Mouse (Mus musculus) urinary bladder, postnatal 36 days (tissue): ENCODE results near the gene Fasl.

Source experiments
- DNase-seq, 2 experiments: peaks; one replicate each; pipeline ENCODE4 v3.0.0; 2022; ENCODE audit warnings: low spot score in 2 of 2, mixed read lengths in 1 of 2

Fasl gene

DNA sequence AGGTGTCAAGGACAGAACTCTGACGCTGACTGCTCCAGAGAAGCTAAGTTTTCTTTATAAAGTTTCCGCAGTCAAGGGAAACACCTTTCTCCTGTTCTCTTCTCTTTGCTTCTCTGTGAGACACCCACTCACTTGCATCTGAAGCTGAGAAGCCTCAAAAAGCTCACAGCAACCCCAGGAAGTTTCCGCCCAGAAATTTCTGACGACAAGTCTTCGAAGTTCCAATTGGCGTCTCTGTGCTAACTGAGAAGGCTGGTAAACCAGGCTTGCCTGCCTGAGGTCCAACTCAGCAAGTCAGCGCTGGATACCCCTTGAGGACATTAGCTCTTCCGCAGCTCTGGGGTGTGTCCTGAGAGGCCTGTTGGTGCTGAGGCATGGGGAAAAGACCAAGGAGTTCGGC, at the start of gene Fasl:
Gene Fasl, minus strand, starts transcription at position 157 of the 400 bp plus-strand sequence.
- DNase-seq = no peak

DNA sequence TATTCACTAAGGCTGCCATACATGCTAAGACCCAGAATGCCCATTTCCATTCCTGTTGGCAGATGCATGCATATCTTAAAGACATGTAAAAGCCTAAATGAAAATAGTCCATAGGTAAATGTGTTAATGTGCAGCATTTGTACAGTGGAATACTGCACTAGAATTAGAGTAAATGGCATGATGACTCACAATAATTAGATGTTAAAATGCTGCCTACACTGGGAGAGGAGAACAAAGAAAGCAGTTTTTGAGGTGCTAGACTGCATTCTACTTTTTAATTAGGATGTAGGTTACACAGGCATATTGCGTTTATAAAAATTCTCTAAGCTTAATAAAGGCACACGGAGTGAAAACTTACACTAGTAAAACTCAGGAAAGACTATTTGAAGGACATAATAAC, 38.4 kb upstream of the Fasl start:
- no peak for DNase-seq

DNA sequence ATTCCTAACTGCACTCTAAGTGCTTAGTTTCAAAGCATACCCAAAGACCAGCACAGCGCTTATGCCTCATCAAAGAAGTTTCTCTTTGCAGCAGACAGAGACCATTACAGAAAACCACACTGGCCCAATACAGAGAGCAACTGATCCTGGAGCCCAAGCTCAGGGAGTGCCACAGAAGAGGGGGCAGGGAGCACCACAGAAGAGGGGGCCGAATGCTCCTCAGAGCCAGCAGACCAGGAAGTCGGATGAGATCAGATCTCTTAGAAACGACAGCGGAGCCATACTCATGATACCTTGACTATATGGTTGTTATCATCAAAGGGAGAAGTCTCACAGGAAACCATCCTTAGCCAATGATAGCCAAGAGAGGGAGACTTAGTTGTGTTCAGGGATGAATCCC, 21.1 kb upstream of the Fasl start:
- no peak for DNase-seq

DNA sequence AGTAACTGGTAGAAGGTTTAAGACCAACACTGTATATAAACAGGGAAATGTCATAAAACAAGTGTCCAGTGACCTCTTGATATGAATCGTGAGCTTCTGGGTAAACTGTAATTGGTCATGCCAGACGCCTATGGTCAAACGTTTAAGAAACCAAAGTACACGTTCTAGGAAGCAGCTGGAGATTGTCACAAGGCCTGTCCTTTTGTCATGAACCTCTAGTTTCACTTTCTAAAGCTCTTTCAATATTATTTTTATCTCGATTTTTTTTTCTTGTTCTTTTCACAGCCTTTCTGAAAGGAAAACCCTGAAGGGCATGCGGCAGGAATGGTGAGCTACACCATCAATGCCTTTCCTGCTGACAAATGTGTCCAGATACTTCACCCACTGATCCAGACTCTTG, 20.7 kb upstream of the Fasl start:
- no peak for DNase-seq

DNA sequence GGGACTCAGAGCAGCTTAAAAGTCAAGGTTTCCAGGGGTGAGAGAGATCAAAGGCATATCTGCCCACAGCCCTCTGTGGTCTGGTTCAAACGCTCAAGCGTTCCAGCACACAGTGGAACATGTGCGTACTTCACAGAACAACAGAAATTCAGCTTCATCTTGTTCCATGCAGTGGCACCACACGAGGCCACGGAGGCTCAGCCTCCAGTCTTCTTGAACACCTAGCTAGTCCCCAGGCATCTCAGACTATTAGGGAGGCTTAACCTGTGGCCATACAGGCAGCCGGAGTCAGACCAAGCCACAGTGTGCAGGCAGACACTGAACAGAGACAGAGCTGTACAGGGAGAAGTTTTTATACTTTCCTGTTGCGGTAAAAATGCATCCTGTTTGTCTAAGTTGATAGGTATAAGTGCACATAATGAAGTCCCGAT, 16.3 kb upstream of the Fasl start:
- no peak for DNase-seq

DNA sequence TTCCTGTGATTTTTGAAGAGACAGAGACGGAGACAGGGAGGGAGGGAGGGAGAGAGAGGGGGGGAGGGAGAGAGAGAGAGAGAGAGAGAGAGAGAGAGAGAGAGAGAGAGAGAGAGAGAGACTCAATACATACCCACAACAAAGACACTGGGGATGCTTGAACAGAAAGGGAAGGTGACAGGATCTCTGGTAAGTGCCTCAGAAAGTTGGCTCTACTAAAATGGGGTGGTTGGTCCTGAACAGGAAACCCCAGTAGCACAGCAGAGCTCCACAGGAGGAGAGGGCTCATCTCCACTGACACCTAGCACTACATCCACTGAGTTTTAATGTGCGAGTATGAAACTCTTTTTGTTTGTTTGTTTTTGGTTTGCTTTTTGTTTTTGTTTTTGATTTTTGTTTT, 13.0 kb upstream of the Fasl start:
- DNase-seq = no peak

DNA sequence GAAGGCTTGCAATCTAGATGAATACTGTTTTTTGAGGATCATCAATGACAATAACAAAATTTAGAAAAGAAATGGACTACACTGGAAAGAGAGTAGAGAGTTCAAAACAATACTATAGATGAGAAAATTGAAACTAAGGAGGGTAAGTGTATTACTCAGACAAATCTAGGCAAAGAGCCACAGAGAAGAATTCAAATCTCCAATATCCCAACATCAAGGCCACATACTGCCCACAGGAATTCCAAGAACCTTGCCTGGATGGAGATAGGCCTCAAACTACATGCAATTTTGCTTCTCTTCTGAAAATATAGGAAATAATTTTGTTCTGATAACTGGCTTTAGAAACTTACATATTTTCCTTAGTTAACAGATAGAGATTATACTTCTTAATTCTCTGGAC, 12.0 kb upstream of the Fasl start:
- no peak for DNase-seq

DNA sequence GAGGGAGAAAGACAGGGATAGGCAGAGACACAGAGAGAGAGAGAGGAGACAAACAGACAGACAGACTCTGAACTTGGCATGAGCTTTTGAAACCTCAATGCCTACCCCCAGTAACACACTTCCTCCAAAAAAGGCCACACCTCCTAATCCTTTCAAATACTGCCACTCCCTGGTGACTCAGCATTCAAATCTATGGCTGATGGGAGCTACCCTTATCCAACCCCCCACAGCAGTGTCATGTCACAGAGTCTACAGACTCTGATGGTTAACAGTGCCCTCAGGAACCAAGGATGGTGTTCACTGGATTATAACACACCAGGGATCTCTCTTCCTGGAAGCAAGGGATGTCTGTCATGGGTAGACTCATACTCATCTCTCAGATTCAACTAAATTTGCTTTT, 11.5 kb upstream of the Fasl start:
- DNase-seq = no peak

DNA sequence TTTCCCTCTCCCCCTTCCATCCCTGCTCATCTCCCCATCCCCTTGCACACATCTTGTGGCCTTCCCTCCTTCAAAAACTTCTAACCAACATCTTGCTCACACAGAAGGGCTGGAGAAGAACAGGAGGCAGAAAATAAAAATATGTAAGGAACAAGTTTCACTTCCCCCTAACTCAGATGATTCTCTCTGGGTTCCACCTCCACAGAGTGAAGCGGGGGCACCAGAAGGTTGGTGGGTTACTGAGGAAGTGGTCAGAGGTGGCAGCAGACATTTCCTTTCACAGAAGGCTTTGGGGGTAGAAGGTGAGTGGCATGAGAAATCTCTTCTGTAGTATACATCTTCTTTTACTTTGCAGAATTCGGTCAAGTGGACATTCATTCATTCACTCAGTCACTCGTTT, 10.6 kb upstream of the Fasl start:
- DNase-seq = no peak

DNA sequence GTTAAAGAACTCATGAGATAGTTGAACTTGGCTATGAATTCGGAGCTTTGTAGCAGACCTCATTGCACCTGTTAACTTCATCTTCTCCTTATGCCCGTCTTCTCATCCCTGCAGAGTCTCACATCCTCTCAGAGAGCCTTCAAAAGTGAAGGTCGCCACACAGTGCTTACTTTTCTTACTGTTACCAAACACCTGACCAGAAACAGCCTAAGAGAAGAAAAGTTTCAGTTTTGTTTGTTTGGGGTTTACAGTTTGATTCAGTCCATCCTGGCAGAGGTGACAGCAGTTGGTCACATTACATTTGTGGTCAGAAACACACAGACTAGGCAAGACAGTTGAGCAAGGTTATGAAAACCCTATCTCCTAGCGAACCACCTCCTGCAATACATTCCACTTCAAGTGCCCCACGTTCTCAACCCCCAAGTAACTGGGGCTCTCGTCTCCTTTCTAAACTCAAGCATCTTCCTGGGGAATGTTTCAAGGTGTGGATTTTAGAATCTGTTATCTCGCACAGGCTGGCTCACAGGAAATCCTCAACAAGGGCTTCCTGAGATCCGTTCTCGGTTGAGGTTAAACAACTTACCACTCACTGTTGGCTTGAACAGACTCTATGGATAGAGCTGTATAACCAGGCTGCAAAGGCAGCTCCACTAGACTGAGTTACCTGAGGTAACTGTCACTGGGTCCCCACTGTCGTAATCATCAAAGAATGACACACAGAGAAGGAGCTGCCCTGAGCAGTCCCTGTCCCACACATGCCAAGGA, 6.3 kb upstream of the Fasl start:
- no peak for DNase-seq

DNA sequence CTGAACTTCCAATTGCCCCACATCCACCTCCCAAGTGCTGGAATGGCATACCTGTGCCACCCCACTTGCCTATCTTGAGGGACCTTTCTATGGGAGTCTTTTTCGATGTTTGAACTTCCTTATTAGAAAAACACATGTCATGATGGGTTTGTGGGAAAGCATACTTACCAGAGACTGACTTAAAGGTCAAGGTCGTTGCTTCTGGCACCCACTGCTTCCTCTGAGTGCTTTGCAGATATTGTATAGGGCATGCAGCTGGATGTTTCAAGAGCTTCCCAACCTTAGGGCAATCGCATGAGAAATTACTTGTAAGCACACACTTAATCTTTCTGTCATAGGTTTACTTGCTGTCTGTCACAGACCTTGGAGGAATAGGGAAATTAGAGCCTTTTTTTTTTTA, 5.0 kb upstream of the Fasl start:
- DNase-seq = no peak

DNA sequence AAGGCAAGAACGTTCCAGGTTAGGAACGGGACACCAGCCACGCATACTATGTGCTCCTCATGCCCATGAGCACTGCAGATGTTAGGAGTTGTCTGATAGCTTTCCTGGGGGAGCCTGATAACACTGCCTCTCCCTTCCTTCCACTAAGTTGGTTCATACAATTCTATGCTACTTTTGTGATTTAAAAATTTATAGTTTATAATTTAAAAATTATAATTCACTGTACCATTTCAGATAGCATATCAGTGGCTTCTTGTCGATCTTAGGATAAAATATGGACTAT, 4.3 kb upstream of the Fasl start:
- no peak for DNase-seq

DNA sequence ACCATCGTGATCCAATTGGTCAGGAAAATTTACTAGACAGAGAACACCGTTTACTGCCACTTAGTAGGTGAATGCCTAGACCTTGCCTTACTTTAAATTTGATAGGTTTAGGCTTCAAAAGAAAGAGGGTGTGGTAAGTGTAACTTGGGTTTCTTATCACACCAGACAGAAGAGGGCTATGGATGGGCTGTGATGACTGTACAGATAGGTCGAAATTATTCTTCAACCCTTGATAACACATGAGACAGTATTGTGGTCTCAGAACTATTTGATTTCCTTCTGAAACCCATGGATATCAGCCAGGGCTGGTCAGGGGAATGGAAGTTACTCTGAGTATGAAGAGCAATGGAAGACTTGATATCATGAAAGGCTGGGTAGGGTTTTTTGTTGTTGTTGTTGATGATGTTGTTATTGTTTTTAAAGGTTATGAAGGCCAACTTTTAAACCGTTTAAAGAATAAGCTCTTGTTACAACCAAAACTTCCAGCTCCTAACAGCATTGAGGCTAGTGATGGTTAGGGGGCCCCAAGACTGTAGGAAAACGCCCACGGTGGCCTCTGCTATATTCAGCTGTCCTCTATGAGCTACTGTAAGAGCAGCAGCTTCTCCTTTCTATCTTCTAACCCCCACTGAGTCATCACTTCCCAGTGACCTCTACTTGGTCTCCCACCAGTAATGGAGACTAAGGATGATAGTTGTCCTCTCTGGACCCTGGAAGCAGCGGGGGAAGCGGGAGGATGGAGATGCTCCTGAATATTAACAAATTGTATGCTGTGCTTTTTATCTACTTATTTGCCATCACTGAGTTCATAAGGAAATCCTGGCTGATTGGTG, 3.8 kb upstream of the Fasl start:
- no peak for DNase-seq

DNA sequence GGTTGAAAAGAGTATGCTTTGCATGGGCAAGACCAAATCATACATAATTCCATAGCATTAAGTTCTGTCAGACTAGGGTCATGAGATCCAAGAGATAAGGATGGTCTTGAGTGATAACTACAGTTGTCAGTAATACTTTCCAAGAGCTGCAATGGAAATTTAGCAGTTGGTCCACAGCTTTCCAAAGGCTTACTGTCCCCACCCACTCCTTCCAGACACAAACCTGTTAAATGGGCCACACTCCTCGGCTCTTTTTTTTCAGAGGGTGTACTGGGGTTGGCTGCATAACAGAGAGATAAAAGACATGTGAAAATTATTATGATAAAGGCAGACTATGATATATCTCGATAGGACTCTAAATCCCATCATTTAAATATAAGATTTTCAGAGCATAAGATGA, 5.6 kb downstream of the Fasl start:
- DNase-seq = no peak

DNA sequence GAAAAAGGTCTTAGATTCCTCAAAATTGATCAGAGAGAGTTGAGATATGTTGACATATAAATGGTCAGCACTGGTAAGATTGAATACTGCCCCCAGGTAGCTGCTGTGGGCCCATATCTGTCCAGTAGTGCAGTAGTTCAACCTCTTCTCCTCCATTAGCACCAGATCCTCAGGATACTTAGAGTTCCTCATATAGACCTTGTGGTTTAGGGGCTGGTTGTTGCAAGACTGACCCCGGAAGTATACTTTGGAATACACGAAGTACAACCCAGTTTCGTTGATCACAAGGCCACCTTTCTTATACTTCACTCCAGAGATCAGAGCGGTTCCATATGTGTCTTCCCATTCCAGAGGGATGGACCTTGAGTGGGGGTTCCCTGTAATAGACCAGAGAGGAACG, 6.7 kb downstream of the Fasl start:
- no peak for DNase-seq

DNA sequence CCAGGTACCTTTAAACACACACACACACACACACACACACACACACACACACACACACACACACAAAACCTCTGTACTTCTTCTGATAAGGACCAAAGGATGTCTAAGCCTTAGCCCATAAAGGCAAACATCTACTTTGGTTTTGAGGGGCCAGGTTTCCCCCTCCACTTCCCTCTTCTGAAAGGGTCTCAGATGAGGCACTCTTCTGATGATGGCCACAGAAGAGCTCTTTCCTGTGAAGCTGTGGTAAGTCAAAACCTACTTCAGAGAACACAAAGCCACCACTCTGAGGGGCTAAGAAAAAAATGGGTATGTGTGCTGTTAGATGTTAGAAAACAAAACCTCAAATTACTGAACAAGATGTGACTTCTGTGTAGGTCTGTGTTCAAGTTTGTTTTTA, 9.2 kb downstream of the Fasl start:
- DNase-seq = no peak

DNA sequence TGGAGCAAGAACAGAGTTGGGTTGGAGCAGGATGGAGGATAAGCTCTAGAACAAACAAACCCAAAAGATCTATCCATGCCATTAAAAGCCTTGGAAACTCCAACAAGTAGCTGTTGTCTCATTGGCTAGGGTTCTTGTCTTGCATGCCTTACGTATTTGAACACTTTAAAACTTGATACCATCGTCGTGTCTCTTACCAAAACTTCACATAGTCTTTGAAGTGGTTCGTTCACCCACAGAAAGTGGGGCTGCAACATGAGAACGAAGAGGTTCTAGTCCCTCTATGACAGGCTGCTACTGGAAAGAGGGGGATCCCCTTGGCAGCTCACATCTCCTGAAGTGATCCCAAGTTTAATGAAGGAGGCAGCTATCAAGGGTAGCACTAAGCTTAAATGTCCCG, 13.1 kb downstream of the Fasl start:
- DNase-seq = no peak

DNA sequence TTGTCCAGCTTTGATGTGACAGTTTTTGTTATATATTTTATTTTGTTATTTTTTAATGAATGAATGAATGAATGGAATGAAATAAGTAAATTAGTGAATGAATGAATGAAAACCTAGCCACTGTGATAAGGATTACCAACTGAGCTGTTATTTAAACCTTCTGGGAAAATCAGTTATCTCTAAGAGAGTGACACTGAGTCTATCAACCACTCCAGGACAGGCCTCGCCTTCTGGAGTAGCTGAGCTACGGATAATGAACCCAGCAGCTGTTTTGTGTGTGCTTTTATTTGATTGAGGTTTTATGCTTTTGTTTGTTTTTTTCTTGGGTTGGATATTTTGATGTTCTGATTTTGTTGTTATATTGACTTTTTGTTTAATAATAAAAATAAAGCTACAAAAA, 17.0 kb downstream of the Fasl start:
- DNase-seq = no peak

DNA sequence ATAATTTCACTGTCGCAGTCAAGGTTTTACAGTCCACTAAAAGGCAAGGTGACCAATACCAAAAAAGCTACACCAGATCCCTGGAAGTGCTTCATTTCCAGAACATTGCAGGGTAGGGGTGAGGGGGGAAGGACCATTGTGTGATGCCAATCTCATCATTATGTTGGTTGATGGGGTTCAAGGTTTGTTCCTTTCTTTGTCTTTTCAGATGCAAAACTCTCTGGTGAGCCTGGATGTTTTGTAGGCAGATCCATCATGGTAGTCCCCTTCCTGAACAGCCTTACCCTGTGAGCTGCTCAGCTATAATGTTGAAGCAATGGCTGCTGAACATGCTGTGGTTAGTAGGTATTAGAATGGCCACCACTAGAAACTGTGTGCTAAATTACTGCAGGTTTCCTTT, 19.0 kb downstream of the Fasl start:
- DNase-seq = no peak

DNA sequence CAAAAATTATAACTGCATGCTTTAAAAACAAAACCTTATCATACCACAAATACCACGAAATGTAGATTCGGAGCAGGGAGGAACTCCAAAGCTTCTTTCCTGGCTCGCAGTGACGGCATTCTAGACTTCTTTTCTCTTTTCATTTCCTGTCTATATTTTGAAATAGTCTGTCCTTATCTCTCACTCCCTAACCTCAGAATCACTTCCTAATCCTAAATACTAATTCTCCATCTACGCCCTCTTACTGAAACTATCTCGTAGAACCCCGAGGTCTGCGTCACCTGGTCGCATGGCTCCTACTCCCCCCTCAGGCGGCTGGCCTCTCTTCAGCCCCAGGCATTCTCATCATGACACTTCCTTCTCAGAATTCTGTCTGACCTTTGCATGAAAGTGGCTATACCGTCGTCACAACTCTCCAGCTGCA, 21.2 kb downstream of the Fasl start:
- DNase-seq = no peak

DNA sequence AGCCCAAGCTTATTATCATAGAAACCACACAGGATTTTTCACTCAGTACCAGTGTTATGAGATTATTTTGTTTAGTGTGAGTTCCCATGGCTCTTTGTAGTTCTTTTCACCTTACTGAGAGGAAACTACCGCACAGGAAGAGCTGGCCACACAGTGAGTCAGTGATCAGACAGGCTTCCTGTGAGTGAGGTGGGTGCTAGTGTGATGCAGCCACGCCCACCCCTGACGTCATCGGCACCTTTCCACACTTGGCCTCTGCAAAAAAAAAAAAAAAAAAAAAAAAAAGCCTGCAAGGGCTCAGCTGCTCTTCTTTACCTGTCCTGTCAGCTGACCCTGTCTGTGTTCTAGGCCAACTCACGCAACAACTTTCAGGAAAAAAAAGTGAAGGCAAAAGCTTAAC, 21.6 kb downstream of the Fasl start:
- DNase-seq = peak; percentile 10 to 29

DNA sequence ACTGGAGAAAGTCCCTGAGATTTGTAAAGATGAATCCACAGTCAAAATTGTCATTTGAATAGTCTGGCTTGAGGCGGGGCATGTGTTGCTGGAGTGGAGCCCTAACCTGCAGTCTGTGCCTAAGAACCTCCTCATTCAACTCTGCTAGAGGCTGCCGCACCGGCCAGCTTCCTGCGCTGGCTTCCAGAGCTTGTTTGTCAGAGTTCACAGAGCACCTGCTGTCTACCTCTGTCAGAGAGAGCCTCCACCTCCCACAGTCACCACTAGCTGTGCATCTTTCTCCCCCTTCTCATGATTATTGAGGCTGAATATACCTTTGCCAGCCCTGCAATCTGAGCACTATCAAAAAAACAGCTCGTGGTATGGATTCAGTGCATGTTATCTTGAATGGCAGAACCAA, 22.4 kb downstream of the Fasl start:
- no peak for DNase-seq

DNA sequence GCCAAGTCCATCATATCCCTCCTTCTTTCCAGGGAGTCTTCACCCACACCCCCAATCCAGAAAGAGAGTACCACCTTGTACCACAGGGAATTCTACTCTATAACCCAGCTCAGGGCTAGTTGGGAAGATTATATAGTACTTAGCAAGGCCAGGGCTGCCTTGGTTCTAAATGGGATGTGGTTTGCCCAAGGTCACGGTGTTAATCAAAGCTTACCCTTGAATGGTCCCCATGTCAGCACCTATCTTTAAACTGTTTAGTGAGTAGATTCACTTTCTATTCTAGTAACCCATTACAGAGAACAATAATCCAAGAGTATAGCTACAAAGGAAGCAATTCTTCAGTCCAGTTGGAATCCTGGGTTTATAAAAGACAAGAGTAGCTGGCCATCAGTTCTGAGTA, 23.3 kb downstream of the Fasl start:
- no peak for DNase-seq

DNA sequence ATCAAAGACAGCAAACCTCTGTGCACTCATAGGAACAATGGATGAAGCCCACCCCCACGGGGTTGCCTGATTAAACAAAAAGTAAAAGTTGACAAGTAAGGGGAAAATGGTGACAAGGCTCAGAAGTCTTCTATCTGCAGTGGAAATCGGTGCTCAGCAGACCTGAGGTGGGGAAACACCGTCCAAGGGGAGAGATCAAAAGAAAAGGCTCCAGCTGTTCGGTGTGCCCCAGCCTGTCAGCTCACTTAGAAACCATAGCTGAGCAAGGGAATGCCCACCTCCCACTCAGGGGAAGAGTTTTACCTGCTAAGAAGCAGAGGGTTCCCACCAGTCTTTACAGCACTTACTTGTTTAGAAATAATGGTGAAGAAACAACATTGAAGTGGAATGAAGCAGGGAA, 26.7 kb downstream of the Fasl start:
- DNase-seq = no peak
